Mouse (Mus musculus) left cerebral cortex, adult 8-10 months (tissue): Measurements from ENCODE around the gene Mocs3. TPM values are rescaled to one million over a fixed set of nuclear protein-coding genes. Genes with fewer than 3 reads are reported as not detected.

Source experiments
- DNase-seq, 2 experiments: peaks; one replicate each; pipeline ENCODE4 v3.0.0; 2022; ENCODE audit warnings: low spot score in 2 of 2
- total RNA-seq, 4 experiments: library from RNA; stranded (reverse); gene quantifications; 2 replicates each; pipeline ENCODE4 v1.2.4; 2022

The Mocs3 gene
- total RNA-seq, 4 experiments from 2014 or later, result 16.9 to 19.6 (median 19.2) TPM

- DNase-seq, result no peak
Measured at GRCm38 (mm10) chr2:168238335-168238734, 7.9 kb downstream of the Mocs3 start.

GRCm38 (mm10) chr2:168242841-168243240 is 12.4 kb downstream of the Mocs3 start:
- DNase-seq, result no peak

- no peak for DNase-seq
Measured at GRCm38 (mm10) chr2:168243278-168243677, 12.9 kb downstream of the Mocs3 start.

GRCm38 (mm10) chr2:168245571-168245970 is 15.1 kb downstream of the Mocs3 start:
- DNase-seq, result no peak

GRCm38 (mm10) chr2:168248167-168248855 is 17.9 kb downstream of the Mocs3 start:
- no peak for DNase-seq

- no peak for DNase-seq
Measured at GRCm38 (mm10) chr2:168248856-168249245, 18.4 kb downstream of the Mocs3 start.

- DNase-seq, result peak; percentile 71 to 72
Measured at GRCm38 (mm10) chr2:168250270-168250669, 19.8 kb downstream of the Mocs3 start.

- DNase-seq, result no peak
Measured at GRCm38 (mm10) chr2:168252639-168253292, 22.3 kb downstream of the Mocs3 start.

GRCm38 (mm10) chr2:168253822-168254221 is 23.4 kb downstream of the Mocs3 start:
- peak in 1 of 2 experiments; percentile 59 for DNase-seq

GRCm38 (mm10) chr2:168256506-168256905 is 26.1 kb downstream of the Mocs3 start:
- no peak for DNase-seq

- no peak for DNase-seq
Measured at GRCm38 (mm10) chr2:168257188-168257587, 26.8 kb downstream of the Mocs3 start.

- DNase-seq, result no peak
Measured at GRCm38 (mm10) chr2:168259046-168259445, 28.6 kb downstream of the Mocs3 start.

- no peak for DNase-seq
Measured at GRCm38 (mm10) chr2:168260124-168260523, 29.7 kb downstream of the Mocs3 start.

- peak in 1 of 2 experiments; percentile 83 for DNase-seq
Measured at GRCm38 (mm10) chr2:168260900-168261299, 30.5 kb downstream of the Mocs3 start.

- DNase-seq, result no peak
Measured at GRCm38 (mm10) chr2:168268033-168268432, 37.6 kb downstream of the Mocs3 start.

- DNase-seq, result no peak
Measured at GRCm38 (mm10) chr2:168273387-168273786, 43.0 kb downstream of the Mocs3 start.

- DNase-seq, result peak in 1 of 2 experiments; percentile 76
Measured at GRCm38 (mm10) chr2:168274374-168274935, 44.0 kb downstream of the Mocs3 start.

- DNase-seq, result no peak
Measured at GRCm38 (mm10) chr2:168280729-168281581, 50.5 kb downstream of the Mocs3 start.

- DNase-seq, result no peak
Measured at GRCm38 (mm10) chr2:168281582-168281981, 51.2 kb downstream of the Mocs3 start, which contains the start of gene Kcng1. Gene Kcng1 (minus strand): TSS chr2:168281736.
